Mouse (Mus musculus) lung, postnatal 25 days (tissue): Measurements from ENCODE around the gene Slc27a5.
A peak's percentile ranks its signal among the peaks of the same experiment; 100 is the strongest.

Experiments
- DNase-seq: peaks from one replicate; pipeline ENCODE4 v3.0.0; 2022; ENCODE audit warnings: low spot score

Slc27a5 gene

DNA sequence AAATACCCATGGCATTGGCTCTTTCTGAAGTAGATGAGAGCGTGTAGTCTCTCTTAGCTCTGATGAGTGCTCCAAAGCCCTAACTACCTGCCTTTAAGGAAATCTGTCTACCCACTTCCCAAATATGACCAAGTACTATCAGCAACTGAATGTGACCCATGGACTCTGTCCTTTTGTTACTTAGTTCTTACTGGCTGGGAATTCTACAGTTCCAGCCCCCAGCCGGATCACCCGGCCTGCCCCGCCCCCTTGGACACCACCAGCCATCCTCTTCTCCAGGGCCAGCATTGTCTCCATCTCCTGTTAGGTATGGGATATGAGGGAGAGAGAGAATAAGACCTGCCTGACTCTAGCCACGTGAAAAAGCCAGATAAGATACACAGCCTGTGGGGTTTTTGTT, at the start of gene Slc27a5:
TSS of gene Slc27a5 (minus strand) at position 140 of the 400 bp plus-strand sequence.
- DNase-seq, result no peak

DNA sequence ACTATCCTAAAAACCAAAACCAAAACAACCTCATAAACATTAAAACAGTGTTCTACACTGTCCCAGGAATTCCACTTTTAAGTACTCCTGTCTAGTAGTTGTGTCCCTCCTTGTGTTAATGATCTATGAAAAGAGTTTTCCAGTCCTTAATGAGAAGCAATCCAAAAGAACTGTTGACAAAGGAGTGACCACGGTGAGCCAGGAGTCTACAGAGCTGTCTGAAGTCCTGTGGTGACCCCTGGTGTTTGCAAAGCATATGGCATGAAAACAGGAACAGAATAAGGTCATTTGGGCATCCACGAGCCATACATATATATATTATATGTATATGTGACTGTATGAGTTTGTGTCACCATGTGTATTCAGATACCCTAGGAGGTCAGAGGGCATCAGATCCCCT, 48.1 kb upstream of the Slc27a5 start:
- peak; percentile 80 for DNase-seq

DNA sequence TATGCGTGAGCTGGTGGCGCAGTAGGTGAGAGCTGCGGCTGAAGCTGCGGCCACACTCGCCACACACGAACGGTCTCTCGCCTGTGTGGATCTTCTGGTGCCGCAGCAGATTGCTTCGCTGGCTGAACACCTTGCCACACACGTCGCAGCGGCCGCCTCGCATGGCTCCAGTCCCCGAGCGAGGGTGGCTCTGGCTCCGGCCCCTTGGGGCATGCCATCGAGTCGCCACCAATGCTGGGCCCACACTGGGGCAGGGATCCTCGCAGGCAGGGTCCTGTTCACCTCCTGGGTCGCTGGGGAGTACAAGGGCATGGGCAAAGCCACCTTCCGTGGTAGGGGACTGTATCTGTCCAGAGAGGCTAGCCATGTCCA, 46.2 kb upstream of the Slc27a5 start:
- DNase-seq, result no peak

DNA sequence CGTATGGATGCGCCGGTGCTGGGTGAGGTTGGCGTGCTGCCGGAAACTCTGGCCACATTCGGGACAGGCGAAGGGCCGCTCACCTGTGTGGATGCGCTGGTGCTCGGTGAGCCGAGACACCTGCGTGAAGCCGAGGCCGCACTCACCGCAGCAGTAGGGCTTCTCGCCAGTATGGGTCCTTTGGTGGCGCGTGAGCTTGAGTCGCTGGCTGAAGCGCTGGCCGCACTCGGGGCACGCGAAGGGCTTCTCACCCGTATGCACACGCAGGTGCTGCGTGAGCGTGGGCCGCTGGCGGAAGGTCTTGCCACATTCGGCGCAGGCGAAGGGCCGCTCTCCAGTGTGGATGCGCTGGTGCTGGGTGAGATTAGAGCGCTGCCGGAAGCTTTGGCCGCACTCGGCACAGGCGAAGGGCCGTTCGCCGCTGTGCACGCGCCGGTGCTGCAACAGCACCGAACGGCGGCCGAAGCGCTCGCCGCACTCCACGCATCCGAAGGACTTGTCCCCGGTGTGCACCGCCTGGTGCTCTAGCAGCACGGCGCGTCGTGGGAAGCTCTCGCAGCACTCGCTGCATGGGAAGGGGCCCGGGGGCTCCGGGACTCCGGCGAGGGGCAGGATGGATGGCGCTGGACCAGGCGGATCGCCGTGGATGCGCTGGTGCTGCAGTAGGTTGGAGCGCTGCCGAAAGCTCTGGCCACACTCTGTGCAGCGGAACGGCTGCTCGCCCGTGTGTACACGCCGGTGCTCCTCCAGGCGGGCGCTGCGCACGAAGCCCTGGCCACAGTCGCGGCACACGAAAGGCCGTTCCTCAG, 45.7 kb upstream of the Slc27a5 start:
- DNase-seq, result no peak

DNA sequence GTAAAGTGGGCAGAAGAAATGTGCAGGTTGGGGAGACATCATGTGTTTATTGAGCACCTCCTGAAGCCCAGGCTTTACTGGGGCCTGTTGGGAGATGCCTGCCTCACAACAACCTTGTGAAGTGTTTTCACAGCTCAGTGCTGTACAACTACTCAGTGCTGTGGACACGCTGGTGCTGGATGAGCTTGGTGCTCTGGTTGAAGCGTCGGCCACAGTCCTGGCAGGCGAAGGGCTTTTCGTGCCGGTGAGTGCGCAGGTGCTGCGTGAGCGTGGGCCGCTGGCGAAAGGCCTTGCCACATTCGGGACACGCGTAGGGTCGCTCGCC, 45.1 kb upstream of the Slc27a5 start:
- no peak for DNase-seq

DNA sequence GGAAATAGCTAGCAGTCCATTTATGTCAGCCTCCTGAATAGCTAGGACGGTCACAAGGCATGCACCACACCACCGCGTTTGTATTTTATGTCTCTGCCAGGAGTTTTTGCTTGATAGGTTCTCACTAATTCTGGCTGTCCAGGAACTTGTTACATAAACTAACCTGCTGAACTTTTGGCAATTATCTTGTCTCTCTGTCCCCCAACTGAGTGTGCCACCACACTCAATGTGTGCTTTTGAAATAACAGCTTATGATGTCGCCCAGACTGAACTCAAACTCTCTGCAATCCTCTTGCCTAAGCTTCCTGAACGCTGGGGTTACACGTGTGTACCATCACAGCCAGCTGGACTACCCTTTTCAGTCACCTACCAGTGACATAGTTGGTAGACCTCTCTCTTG, 44.5 kb upstream of the Slc27a5 start:
- no peak for DNase-seq

DNA sequence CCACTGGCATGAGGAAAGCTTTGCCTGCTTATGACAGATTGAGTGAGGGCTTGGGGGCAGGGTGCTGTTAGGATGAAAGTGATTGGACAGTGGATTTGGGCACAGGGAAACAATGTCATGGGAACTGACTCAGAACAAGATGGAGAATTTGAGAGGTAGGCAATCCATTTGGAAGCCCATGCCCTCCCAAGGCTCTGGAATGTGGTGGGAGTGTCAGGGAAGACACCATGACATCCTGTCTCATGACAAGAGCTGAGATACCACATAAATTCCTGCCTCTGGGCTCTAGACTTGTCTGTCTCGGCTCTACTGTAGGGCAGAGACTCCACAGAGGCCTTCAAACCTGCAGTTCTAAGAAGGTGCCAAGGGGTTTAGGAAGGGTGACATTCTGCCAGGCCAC, 43.3 kb upstream of the Slc27a5 start:
- DNase-seq, result no peak

DNA sequence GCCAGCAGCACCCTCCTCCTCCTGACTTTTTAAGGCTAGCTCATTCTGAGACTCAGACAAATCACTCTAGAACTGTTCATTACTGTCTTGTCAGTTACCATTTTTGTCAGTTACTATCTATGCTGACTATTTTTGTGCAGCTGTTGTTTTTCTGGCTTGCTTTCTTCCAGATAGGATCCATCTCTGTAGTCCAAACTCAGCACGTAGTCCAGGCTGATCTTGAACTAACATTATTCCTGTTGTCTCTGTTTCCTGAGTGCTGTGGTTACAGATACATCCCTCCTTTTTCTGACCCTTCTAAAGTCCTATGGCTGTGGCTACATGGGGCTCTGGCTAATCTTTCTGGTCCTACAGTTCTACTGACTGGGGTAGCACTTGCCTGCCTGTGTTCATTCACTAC, 41.2 kb upstream of the Slc27a5 start:
- no peak for DNase-seq

DNA sequence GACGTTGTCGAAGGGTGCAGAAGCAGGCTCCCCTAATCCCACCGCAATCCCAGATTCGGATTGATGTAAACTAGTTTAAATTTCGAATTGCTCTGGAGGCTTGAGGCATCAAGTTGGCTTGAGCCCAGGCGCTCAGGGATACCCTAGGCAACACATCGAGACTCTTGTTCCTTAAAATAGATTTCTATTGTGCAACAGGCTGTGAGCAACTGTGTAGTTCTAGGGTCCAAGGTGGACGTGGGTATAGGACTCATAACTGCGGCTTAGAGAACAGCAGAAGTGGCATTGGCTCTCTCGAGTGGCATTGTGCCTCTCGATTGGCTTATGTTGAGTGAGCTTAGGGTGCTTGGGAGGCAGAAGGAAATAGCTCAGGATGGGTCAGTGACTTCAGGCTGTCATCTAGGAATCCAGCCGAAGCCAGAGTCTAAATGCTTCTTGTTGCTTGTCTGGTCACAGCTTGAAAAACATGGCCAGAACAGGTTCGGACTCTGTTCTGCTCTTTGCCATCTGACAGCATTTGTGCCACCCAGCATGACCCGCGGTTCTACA, 40.7 kb upstream of the Slc27a5 start:
- DNase-seq, result peak; percentile 34

DNA sequence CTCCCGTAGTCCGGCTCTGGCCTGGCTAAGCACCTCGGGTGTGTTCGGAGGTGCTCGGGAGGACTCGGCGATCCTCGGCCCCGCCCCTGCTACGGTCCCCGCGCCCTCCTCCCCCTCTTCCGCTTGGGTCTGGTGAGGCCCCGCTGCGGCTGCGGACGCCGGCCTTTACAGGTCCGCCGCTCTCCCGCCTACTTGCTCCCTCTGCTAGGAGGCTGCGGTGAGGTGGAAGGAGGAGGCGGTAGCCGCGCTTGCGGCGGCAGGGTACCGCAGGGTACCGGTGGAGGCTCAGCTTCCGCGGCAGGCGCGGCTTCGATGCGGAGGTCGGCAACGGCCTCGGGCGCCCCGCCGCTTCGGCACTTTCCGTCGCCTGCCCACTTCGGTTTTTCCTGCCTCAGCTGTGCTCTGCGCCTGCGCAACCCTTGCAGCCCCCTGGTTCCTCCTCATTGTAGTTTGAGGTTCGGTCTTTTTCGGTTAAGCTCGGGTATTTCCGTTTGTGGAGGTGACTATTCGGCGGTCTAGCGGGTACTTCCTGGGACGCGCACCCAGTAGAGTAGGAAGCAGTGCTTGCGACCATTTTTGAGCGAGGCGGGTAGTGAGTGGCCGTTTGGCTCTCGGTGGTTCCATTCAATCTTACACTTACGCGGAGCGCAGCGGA, 40.0 kb upstream of the Slc27a5 start, which contains the start of gene Ube2m:
TSS of gene Ube2m (minus strand) at position 375 of the 655 bp plus-strand sequence.
- peak; percentile 97 for DNase-seq

DNA sequence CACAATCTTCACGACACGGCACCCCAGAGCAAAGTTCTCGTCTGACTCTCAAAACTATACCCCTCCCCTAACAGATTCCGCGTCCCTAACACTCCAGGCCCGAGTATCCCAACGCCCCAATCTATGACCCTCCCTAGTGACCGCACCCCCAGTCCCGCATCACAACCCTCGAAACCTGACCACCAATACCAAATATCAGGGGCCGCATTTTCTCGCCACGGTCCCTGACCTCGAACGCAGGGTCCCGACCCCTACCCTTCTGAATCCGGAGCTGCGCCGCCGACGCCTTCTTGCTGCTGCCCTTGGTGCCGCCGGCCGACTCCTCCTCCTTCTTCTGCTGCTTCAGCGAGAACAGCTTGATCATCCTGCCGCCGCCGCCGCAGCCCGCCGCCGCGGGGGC, 39.4 kb upstream of the Slc27a5 start:
- DNase-seq, result no peak

DNA sequence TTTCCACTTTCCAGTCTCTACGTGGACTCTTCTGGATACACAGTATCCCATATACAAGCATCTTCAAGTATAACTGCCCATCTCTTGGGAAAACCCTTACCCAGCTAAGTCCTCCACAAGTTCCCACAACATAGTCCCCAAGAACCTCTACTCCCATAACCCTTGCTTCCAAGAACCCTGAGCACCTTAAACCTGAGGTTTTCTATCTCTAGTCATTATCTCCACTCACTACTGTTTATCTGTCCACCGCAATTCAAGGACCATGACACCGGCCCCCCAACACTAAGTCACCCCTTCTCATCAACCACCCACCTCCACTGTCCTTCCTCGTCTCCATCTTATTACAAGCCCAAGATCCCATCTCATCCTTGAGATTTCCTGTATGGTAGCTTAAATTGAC, 38.8 kb upstream of the Slc27a5 start:
- no peak for DNase-seq

DNA sequence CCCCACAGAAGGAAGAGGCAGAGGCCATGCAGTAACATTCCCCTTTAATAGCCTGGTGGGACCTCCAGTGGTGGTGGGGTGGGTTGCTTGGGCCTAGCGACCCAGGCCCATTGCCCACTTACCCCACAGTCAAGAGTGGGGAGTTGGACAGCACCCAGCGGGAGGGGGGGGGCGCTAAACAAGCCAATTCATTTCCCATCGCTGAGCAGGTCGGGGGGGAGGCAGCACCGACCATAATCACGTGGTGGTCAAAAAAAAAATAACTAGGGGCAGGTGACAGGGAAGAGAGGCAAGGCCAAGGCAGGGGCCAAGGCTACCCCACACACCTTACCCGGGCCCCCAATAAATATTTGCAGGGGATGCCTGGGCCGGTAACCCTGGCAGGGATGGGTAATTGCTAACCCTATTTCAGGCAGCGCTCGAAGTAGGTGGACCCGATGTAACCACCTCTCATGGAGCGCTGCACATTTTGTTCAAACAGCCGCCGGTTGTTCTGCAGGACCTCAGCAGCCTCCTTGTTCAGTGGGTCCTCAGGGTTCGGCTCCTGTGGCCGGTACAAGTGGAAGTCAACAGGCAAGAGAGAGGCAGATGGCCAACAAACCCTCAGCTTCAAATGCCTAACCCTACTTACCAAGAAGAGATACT, 37.3 kb upstream of the Slc27a5 start:
- DNase-seq, result no peak

DNA sequence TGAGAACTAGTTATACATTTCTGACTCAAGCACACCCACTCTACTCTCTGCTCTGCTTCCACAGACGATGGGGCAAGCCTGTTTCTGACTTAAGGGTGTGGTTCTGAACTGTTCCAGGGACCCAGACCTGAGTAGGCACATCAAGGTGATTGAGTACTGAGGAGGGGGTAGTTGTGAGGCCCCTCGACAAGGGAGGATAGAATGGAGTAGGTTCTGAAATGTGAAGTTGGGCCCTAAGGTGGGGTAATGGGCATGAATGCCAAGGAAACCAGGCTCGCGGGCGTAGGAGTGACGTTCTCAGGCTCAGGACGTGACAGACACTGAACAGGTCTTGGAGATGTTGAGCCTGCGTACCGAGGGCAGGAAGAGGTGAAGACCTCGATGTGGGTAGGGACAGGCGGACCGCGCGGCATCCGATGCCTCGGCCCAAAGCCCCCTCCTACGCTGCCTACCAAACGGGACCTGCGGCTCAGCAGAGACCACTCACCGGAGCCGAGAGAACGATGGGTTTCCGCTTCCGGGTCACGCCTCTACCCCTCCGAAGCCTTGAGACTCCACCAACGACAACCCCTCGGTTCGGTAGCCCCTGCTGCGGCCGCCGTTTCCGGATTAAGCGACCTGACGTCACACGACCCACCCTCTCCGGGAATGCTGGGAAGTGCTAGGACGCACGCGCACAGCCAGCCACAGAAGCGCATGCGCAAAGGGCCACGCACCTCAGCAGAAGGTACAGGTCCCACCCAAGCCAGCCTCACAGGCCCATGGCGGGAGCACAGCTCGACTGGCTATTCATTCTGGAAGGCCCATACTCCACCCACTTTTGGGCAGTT, 36.4 kb upstream of the Slc27a5 start, which contains the start of gene Chmp2a:
TSS of gene Chmp2a (minus strand) at position 660 of the 830 bp plus-strand sequence.
- peak; percentile 97 for DNase-seq

DNA sequence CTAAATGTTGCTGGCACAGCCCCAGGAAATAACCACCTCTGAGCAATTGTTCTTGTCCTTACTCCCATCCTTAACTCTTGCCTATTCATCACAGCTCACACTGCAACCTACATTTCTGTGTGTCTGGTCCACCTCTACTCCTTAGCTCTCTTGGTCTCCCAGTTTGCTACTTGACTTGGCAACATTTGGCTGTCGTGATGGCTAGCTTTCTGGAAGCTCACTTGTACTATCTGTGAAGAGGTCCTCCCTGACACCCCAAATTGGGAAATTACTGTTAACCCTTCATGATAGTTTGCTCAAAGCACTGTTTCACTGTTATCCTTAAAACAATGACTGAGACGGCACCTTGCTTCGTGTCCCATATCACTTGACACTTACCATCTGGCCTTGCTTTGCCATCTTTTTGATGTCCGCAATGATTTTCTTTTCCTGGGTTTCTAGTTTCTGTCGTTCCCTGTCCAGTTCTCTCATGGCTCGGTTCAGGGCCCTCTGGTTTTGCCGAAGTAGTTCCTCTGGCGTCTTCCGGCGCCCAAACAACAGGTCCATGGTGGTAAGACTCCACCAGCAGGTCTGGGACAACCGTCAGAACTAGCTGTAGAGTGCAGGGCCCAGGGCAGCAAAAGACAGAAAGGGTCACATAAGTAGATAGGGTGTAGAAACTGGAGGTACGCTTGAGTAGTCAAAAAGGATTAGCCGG, 35.6 kb upstream of the Slc27a5 start:
- DNase-seq, result no peak

DNA sequence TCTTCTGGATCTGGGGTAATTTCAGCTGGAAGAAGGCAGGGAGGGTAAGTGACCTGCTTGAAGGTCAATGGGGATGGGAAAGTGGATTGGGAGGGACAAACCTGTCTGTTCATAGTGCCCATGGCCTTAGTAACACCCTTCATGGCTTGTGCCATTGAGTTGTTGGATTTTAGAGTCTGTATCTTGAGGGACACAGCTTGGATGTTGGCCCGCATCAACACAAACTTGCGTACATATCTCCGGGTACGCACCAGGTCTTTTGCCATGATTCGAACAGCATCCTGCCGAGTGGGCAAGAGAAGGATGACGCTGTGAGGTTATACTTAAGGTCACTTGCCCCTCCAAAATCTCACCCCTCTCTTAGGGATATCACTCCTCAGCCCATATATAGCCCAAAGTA, 34.5 kb upstream of the Slc27a5 start:
- no peak for DNase-seq

DNA sequence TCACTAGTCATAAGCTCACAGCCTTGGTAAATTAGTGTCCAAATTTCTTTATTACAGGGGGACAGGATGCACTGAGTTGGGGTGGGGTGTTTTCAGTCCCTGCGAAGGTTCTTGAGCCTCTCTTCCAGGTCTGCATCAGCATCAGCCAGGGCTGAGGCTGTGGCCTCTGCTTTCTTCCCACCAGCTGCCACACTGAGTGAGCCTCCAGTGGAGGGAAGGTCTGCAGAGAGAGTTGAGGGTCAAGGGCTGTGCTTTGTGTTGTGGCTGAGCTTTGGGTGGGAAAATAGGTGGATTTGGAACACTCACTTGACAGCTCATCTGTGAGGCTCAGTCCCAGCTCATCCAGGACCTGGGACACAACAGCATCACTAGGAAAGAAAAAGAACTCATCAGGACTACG, 34.0 kb upstream of the Slc27a5 start:
- no peak for DNase-seq

DNA sequence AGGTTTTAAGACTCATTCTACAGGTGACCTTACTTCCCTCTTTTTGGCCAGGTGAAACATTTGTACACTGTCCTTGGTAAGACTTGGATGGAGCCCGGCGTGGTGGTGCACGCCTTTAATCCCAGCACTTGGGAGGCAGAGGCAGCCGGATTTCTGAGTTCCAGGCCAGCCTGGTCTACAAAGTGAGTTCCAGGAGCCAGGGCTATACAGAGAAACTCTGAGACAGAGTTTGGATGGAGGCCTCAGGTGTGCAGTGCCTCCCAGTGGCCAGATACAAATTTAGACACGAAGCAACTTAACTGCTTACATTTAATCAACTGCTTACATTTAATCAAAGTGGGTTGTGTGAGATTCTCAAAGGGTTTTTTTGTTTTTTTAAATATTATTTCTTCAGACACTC, 33.1 kb upstream of the Slc27a5 start:
- DNase-seq, result no peak

DNA sequence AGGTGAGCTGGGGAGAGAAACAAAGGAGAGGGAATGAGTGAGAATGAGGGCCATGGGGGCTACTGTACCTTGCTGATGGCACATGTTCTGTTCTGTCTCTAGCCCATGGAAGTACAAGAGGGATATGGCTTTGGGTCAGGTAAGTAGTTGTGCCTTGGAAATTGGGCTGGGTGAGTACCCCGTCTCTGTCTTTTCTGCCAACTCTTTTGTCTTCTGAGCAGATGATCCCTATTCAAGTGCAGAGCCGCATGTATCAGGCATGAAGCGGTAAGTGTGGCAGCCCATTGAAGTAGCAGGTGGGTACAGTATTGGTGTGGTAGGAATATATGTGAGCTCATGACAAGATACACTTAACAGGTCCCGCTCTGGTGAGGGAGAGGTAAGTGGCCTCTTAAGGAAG, 31.0 kb upstream of the Slc27a5 start:
- no peak for DNase-seq

DNA sequence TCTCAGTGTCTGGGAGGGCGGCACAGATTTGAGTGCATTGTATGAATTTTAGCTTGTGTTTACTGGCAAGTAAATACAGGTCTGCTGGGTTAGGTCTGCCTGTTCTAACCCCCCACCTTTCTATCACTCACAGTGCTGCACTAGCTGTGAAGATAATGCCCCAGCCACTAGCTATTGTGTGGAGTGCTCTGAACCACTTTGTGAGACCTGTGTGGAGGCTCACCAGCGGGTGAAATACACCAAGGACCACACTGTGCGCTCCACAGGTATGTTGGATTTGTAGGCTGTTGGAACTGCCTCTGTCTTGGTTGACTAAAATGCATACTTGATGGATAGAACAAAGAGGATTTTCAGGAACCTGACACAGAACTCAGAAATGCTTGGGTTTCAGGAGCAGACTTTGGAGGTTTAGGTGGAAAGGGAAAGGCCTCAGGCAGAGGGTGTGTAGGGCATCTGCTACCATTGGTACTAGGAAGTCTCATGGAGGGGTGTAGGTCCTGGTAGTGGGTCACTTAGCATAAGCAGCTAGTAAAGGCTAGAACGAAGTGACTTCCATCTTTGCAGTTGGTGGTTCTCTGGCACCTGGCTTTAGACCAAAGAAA, 27.6 kb upstream of the Slc27a5 start:
- no peak for DNase-seq

DNA sequence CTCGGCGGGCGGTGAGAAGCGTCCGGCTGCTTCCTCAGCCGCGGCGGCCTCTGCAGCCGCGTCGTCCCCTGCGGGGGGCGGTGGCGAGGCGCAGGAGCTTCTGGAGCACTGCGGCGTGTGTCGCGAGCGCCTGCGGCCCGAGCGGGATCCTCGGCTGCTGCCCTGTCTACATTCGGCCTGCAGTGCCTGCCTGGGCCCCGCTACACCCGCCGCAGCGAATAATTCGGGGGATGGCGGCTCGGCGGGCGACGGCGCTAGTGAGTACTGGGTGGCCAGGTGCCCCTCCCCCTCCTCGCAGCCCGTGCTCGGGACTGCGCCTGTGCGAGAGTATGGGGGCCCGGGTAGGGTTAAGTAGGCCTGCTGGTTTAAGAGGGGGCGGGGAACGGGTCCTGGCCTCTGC, 26.8 kb upstream of the Slc27a5 start:
- peak; percentile 46 for DNase-seq
